Mouse (Mus musculus): ENCODE measurements around the gene Itih1.

- TF ChIP-seq POLR2A (IDR thresholded peaks at IDR 0.05; ENCODE audit: low read depth, low read length) (no peak), CTCF (IDR thresholded peaks at IDR 0.05; ENCODE audit: extremely low read depth, insufficient read depth, insufficient read length, insufficient replicate concordance) (no peak)
These were observed 35.2 kb downstream of the Itih1 start for GRCm38 (mm10) chr14:30907814-30908265.
